Mouse (Mus musculus): Measurements from ENCODE around the gene Lrmda.

The Lrmda gene

DNA sequence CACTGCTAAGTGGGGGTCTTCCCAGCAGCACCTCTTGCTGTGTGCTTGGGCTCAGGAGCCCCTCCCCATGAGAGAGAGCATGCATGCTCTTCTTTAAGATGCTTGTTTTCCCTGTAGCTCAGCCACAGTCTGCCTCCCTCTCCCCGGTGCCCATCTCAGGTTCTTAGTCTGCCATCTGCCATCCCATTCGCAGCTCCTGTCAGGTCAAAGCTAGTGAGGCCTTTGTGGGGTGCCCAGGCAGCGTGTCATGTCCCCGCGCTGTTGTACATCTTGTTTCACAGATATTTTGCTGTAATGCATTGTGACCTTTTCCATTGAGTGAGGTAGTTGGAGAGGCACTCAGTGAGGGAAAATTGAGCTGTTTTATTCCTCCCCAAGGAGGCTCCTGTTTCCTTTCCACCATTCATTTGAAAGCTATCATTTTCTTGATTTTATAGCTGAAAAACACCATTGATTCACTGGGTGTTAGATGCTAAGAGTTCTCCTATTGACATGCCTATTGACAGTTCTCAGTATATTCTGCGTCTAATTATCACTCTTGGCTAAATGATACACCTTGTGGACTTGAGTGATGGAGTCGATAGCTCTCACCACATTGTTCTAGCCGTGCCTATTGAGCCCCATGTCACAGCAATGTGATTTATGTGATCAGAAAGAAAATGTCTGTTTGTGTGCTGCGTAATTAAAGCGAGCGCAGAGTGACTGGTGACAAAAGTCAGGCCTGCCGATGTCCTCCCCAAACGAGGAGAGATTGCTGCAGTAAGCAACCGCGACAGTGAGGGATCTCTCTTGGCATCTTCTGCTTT is 335.5 kb downstream of the Lrmda start:
- no peak for DNase-seq

DNA sequence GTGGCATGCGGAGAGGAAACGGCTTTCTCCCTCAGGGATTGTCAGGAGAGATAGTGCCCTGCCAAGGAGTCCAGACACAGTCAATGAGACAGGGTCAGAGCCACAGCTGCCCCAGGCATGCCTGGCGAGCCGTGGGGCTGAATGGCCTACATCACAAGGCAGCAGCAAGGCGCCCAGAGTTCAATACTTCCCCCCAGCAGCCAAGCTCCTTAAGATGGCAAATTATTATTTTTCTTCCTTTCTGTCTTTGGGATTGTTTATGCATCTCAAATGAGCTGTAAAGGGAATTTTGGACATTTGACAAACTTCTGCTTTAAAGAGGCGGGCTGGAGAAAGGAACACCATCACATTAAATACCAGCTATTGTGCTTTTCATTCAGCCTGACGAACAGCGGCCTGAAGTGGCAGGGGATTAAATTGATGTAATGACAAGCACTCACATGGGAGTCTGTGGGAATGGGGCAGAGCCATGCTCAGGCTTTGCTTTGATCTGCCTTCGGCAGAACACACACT is 338.5 kb downstream of the Lrmda start:
- DNase-seq = no peak

DNA sequence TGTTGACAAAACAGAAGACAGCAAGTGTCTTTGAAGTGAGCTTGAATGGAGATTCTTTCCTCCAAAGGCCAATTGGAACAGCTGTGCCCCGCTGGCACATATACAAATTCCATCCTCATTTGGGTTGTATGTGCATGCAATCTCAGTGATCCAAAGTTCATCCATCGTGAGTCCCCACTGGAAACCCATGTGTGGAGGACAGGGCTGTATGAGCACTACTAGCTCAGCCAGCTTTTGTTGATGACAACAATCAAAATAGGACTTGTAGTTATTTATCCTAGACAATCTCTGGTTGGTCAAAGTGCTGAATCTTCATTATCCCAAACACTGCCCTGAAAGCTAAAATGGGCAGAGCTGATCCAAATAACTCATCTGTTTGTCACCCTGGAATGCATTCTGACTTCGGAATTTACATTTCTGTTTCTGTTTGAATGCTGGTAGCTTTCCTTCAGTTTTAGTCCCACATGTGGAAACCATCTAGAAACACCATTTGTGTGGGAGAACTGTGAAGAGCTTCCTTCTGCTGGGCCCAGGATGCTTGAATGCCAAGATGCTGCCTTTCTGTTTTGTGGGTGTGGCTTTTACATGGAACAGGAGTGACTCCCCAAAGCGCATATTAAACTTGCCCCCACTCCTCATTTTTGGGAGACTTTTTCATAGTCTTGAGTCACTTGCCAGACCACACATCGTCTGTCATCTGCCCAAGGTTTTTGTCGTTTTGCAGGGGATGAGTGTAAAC is 344.7 kb downstream of the Lrmda start:
- DNase-seq = no peak

DNA sequence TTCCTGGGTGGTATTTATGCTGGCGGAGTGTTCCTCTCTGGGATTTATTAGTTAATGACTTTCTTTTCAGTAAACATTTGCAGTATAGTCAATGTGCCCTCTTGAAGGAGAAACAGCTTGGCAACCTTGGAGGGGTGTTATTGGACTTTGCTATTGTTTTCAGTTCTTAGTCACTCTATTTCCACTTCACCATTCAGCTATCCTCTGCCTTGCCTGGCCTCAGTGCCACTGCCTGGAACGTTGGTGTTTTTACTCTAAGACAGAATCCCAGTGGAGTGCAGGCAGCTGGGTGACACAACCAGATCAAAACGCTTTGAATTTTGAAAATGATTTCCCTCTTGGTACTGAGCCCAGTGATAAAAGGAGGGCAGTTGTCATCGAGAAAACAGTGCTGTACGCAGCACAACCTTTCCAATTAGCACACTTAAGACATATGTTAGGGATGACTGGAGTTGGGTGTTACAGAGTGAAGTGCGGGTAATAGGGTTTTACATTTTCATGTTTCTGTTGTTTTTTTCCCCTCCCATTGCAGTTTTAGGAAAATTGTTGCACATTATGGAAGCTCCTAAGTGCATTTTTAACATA is 345.4 kb downstream of the Lrmda start:
- no peak for DNase-seq

- DNase-seq = no peak
These were observed 348.1 kb downstream of the Lrmda start for GRCm38 (mm10) chr14:22367615-22368014.

DNA sequence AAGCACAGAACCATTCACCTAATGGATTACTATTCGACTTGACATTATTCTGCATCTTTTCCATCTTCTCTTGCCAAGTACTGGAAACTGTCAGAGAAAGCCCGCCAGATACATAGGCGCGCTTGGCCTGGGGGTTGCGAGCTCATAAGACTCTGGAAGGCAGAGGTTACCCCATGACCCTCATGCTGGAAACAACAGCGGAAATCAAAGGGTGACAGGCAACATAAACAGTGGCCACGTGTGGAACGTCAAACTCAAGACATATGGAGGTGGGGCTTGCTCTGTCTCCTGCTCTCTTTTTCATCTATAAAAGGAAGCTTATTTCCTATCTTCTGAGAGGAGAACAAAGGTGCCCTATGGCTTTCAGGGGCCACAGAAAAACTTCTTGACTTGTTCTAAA is 351.6 kb downstream of the Lrmda start:
- DNase-seq = no peak

GRCm38 (mm10) chr14:22372666-22373360 is 353.3 kb downstream of the Lrmda start:
- no peak for DNase-seq

DNA sequence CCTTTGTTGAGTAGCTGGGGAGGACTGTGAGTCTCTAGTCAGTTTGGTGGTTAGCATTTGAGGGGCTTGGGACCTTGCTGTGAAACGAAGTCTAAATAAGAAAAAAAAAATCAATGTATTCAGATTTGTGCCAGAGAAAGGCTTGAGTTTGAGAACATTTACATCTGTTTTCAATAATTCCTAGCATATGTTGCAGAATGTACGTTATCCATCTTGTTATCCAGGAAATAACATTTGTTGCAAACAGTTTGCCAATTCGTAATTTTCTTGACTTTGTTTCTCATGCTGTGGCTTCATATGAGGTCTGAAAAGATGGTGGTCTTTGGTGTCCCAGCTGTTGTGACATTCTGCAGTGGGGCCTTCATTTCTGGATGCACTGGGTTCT is 353.8 kb downstream of the Lrmda start:
- no peak for DNase-seq

DNA sequence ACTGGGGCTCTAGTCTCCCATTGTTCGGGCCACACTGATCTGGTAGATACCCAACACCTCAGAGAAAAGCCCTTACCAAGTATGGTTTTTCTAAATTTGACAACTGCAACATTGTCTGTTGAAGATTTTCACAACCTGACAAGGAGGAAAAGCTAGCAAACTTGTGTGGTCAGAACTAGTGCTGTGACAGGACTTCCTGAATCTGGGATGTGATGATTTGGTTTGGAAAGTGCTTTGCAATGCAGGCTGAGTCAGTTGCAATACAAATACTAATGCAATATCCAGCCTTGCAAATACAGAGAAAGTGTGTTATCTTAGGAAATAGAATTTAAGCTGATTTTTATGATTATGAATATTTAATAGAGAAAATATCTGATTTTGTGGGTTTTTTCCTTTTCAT is 357.6 kb downstream of the Lrmda start:
- DNase-seq = no peak

- no peak for DNase-seq
These were observed 362.6 kb downstream of the Lrmda start for GRCm38 (mm10) chr14:22382101-22382500.

GRCm38 (mm10) chr14:22393616-22394015 is 374.1 kb downstream of the Lrmda start:
- DNase-seq = no peak

GRCm38 (mm10) chr14:22402411-22402810 is 382.9 kb downstream of the Lrmda start:
- no peak for DNase-seq

GRCm38 (mm10) chr14:22406623-22407022 is 387.1 kb downstream of the Lrmda start:
- DNase-seq = no peak

DNA sequence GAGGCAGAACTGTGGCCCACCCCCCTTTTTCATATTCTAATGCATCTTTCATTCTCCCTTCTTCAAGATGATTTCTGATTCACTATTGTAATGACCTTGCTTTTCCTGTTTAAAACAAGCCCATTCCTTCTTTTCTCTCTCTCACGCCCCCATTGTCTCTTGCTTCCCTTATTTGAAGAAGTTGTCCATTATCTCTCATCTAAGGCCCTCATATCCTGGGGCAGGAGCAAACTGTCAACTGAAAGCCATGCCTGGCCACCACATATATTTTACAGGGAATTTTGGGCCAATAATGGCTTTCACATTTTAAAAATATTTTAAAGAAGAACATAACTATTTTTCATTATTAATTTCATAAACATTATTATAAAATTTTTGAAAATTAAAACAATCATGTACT is 391.3 kb downstream of the Lrmda start:
- no peak for DNase-seq

- DNase-seq = no peak
These were observed 393.7 kb downstream of the Lrmda start for GRCm38 (mm10) chr14:22413220-22413619.

DNA sequence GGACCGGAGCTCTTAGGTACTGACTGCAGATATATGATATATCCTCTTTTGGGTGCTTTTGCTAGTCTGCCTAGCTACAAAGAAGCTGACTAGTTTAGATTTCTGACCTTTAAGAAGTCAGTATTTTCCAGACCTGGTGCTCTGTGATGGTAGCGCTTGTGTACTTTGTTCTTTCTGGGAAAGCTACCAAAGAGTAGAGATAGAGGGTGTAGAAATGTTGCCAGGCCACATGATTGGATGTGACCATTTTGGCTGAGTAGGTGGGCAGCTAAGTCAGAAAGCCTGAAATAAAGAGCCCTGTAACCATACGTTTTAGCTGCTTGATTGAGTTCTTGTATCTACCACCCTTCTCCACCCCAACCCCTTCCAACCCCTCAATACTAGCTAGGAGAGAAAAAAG is 398.2 kb downstream of the Lrmda start:
- DNase-seq = no peak

DNA sequence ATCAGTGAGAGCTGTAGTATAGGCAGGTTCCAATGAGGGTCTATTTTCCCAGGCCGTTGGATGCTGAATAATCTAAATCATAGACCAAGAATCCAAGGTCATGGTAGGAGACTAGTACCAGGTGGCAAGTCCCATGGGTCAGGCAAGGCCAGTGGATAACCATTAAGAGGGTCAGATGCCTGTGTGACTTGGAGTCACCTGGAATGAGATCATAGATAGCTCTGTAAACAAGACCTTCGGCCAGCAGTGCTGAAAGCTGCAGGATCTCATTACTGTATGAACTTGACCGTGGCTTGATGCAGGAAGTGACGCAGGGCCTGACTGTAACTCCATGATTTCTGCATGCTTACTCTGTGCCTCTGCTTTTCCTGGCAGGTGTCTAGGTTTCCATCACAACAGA is 402.2 kb downstream of the Lrmda start:
- no peak for DNase-seq

- DNase-seq = no peak
These were observed 405.6 kb downstream of the Lrmda start for GRCm38 (mm10) chr14:22425018-22425534.

DNA sequence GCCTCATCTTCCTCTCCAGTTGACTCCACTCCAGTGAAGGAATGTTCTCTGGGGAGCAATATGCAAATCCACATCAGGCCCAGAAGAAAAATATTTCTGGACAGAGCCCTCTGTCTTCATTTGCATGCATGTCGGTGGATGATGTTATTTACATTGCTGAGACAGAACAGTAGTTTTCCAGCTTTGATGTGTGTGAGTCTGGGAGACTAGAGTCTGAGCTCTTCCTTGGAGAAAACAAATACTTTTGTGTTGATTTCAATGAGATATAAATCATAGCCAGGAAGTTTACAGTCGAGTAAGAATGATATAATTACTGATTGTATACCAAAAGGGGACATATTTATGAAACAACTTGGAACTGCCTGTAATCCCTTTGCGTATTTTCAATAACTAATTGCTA is 415.9 kb downstream of the Lrmda start:
- DNase-seq = no peak

DNA sequence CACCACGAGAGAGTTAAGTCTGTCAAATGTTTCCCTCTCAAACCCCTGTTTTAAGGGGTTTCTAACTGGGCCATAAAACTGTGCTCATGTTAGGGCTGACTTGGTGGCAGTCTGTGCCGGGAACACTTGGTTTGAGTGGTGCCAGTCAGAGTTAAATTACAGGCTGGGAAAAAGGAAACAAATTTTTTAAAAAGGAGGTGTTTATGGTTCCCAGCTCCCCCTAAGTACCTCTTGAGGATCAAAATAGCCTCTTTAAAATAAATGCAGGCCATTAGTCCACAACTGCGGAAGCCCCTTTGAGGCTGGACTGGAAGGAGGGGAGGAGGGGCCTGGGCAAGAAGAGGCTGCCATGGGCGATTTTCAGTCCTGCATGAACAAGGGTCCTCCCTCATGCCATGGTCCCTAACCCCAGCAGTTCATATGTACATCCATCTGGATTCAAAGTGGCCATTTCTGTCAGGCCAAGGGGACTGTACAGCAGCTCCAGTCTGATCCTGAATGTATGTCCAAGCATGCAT is 416.4 kb downstream of the Lrmda start:
- no peak for DNase-seq

GRCm38 (mm10) chr14:22440341-22440999 is 421.0 kb downstream of the Lrmda start:
- no peak for DNase-seq

- no peak for DNase-seq
These were observed 422.4 kb downstream of the Lrmda start for GRCm38 (mm10) chr14:22441859-22442447.

Data from cerebellum, adult 9-10 months (tissue).